Mouse (Mus musculus) midbrain, embryonic 15.5 days (tissue): Measurements from ENCODE around the gene Tmem41a. TPM values are rescaled to one million over a fixed set of nuclear protein-coding genes. Genes with fewer than 3 reads are reported as not detected.
"Not testable (repeated sequence)": the region's sequence is repeated elsewhere in the genome, so short reads cannot be mapped to it uniquely, and the experiment has no call there.

Source experiments
- ATAC-seq: fragments of 200-750 bp; cut with Nextera tagmentation; replicated peaks from 2 replicates; pipeline ENCODE4 v1.8.0; 2017; ENCODE audit warnings: moderate TSS enrichment
- H3K27ac ChIP-seq: fragments of 300-500 bp; sonication (generic); 2 replicates; pipeline ENCODE4 v1.5.1; 2015; ENCODE audit warnings: mild to moderate bottlenecking, inconsistent platforms
- H3K27me3 ChIP-seq: fragments of 300-500 bp; sonication (generic); replicated peaks from 2 replicates; pipeline ENCODE4 v1.6.1; 2015; ENCODE audit warnings: inconsistent platforms
- H3K36me3 ChIP-seq: fragments of 300-500 bp; sonication (generic); replicated peaks from 2 replicates; pipeline ENCODE4 v1.6.1; 2015; ENCODE audit warnings: inconsistent platforms
- H3K4me1 ChIP-seq: fragments of 300-500 bp; sonication (generic); 2 replicates; pipeline ENCODE4 v1.6.1; 2015; ENCODE audit warnings: inconsistent platforms
- H3K4me2 ChIP-seq: fragments of 300-500 bp; sonication (generic); 2 replicates; pipeline ENCODE4 v1.6.1; 2015; ENCODE audit warnings: inconsistent platforms, mild to moderate bottlenecking, moderate library complexity
- H3K4me3 ChIP-seq: fragments of 300-500 bp; sonication (generic); 2 replicates; pipeline ENCODE4 v1.5.1; 2015; ENCODE audit warnings: mild to moderate bottlenecking, inconsistent platforms
- H3K9ac ChIP-seq: fragments of 300-500 bp; sonication (generic); 2 replicates; pipeline ENCODE4 v1.6.1; 2015; ENCODE audit warnings: mild to moderate bottlenecking, inconsistent platforms
- H3K9me3 ChIP-seq: fragments of 300-500 bp; sonication (generic); 2 replicates; pipeline ENCODE4 v1.6.1; 2016; ENCODE audit warnings: inconsistent platforms
- WGBS: fragments of 180-500 bp; shearing (Covaris S2); methylation state at CpG from one replicate; pipeline ENCODE4 v1.1.7; 2015; ENCODE audit warnings: mixed read lengths; 5-methylcytosine and 5-hydroxymethylcytosine counted together
- polyA plus RNA-seq: library from polyadenylated mRNA; unstranded; fragments of >200 nt; fragmentation: Nextera tagmentation; extraction: Ambion mirVana; gene quantifications from 2 replicates; pipeline ENCODE4 v1.2.1, GENCODE M21; 2015

Tmem41a gene
- polyA plus RNA-seq, 1 experiment from 2014 or later = 40.5 TPM

DNA sequence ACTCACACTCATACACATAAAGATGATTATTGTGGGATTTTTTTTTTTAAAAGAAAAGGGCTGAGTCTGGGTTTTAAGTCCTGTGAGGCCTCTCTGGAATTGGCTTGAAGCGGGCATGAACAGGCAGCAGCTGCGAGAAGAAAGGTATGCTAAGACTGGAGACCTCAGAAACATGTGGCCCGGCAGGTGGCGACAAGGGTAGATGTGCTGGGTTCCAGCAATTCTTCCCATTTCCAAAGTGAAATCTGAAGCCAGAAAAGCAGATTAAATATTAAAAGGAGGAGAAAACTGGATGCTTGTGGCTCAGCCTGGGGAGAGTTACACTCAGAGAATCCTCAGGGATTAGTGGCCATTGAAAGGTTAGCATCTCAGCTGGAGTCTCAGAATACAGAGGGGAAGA is 24.1 kb upstream of the Tmem41a start:
- Histone ChIP-seq H3K4me2 (no peak overlapping the region), H3K36me3 (no peaks in the 10 kb centered on the region), H3K27ac (no peak overlapping the region), H3K27me3 (0 out of 2 replicates have a peak, but pooled peaks cover 3% of the 10 kb centered on the region), H3K9ac (no peak overlapping the region), H3K9me3 (no peaks in the 10 kb centered on the region), H3K4me3 (no peak overlapping the region), H3K4me1 (peaks cover 7% of the 10 kb centered on the region)
- no peak for ATAC-seq
- 44% methylated on average over 4 of the region's 4 CpGs for WGBS

DNA sequence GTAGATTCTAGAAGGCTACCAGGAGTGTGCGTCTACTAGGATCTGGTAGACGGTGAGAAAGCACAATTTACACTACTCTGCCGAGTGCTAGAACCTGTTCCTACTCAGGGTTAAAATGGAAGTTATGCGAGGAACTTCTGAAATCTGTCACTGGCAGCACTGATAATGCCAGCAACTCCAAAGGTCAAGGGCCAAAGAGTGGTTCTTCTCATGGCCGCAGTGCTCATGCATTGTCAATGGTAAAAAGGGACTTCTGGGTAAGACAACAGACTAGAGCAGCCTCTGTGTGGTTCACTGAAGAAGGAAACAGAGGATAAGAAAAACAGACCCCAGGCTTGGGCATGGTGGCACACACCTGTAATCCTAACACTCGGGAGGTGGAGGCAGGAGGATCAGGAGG is 23.2 kb upstream of the Tmem41a start:
- no peak overlapping the region for H3K4me2 ChIP-seq
- no peaks in the 10 kb centered on the region for H3K36me3 ChIP-seq
- no peak overlapping the region for H3K4me3 ChIP-seq
- 89% methylated on average over 6 of the region's 6 CpGs for WGBS
- no peaks in the 10 kb centered on the region for H3K27me3 ChIP-seq
- no peaks in the 10 kb centered on the region for H3K4me1 ChIP-seq
- no peak overlapping the region for H3K9ac ChIP-seq
- no peaks in the 10 kb centered on the region for H3K9me3 ChIP-seq
- H3K27ac ChIP-seq = no peak overlapping the region
- ATAC-seq = no peak

DNA sequence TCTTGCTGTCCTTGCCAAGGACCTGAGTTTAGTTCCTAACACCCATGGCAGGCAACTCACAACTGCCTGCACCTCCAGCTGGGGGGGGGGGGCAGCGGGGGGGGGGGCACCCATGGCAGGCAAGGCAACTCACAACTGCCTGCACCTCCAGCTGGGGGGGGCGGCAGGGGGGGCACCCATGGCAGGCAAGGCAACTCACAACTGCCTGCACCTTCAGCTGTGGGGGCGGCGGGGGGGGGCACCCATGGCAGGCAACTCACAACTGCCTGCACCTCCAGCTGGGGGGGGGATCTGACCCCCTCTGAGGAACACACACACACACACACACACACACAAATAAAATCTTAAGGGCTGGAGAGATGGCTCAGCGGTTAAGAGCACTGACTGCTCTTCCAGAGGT is 22.5 kb upstream of the Tmem41a start:
- Histone ChIP-seq H3K4me3 (no peak overlapping the region), H3K9me3 (no peaks in the 10 kb centered on the region), H3K4me1 (no peaks in the 10 kb centered on the region), H3K27ac (no peak overlapping the region), H3K27me3 (no peaks in the 10 kb centered on the region), H3K9ac (no peak overlapping the region), H3K4me2 (no peak overlapping the region), H3K36me3 (no peaks in the 10 kb centered on the region)
- no peak for ATAC-seq
- 74% methylated on average over 5 of the region's 5 CpGs for WGBS

DNA sequence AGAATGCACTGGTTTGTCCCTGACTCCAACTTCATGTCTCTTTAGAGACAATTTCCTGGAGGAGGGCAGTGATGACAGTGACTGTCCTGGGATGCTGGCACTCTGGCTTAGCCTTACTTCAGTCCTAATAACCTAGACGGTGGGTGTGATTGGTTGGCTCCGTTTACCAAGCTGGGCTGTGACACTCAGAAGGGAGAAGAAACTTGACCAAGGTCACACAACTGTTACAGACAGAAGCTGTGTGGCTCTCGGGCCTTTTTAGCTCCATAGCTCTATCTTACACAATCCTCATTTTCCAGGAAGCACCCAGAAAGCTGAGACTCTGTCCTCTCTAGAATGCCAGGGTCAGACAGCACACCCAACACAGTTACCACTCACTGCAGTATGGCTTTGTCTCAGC is 18.2 kb upstream of the Tmem41a start:
- no peak for ATAC-seq
- no peaks in the 10 kb centered on the region for H3K27me3 ChIP-seq
- no peak overlapping the region for H3K4me2 ChIP-seq
- H3K36me3 ChIP-seq = no peaks in the 10 kb centered on the region
- no peak overlapping the region for H3K4me3 ChIP-seq
- no peaks in the 10 kb centered on the region for H3K4me1 ChIP-seq
- no peaks in the 10 kb centered on the region for H3K9me3 ChIP-seq
- WGBS = 88% methylated on average over 3 of the region's 3 CpGs
- no peak overlapping the region for H3K9ac ChIP-seq
- no peak overlapping the region for H3K27ac ChIP-seq

DNA sequence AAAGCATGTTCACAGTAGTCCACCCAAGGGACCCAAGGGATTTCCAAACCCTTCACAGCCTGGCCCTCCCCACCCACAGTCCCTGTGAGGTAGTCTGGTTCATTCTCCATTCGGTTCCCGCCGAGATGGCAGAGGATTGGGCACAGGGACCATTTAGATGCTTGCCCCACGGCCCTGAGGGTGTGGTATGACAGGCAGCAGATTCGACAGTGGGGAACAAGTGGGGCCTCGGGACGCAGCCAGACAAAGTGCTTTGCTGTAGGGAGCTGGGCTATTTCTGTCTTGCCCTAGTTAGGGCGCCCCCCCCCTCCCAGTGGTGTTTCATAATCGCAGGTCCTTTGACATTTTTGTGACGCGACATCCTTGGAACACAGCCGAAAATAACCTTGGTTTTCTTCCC is 8.2 kb upstream of the Tmem41a start:
- Histone ChIP-seq H3K9ac (no peak overlapping the region), H3K4me2 (no peak overlapping the region), H3K4me1 (no peaks in the 10 kb centered on the region), H3K9me3 (no peaks in the 10 kb centered on the region), H3K27me3 (no peaks in the 10 kb centered on the region), H3K27ac (no peak overlapping the region), H3K4me3 (no peak overlapping the region), H3K36me3 (no peaks in the 10 kb centered on the region)
- 82% methylated on average over 12 of the region's 12 CpGs for WGBS
- ATAC-seq = no peak

DNA sequence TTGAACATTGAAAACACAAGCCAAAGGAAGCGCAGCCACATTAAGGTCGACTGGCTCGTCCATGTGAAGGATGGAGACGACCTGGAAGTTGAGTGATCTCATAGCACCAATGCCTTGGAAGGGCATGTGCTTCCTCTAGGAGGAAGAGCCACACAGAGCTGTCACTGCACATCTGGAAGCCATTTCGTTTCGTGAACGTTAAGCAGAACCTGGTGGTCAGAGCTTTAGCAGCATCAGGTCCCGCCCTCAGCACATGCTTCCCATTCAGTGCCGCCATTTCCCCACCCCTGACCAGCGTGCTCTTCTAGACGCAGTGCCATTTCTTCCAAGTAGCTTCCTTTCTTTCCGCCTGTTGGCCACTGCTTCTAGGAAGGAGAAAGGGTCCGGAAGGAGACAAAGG is 18.9 kb downstream of the Tmem41a start:
- Histone ChIP-seq H3K27ac (no peak overlapping the region), H3K9ac (no peak overlapping the region), H3K27me3 (no peaks in the 10 kb centered on the region), H3K4me2 (no peak overlapping the region), H3K4me1 (no peaks in the 10 kb centered on the region), H3K9me3 (no peaks in the 10 kb centered on the region), H3K36me3 (peaks cover 33% of the 10 kb centered on the region), H3K4me3 (no peak overlapping the region)
- no peak for ATAC-seq
- WGBS = 91% methylated on average over 13 of the region's 13 CpGs

DNA sequence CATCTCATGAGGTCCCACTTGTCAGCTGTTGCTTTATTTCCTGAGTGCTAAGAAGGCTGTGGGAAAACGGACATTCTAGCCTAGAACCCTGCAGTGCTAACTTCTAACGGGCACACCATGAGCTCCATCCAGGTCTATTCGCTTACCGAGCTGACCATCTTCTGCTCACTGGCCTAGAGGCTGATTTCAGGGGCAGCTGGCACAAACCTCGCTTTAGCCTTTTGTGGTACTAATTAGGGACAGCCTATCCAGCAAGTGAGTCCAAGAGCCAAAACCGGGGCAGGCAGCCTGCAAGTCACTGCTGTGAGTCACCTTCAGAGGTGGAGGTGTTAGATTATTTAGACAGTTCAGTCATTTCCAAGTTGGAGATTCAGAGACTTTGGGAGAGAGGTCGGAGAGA is 30.7 kb downstream of the Tmem41a start:
- 86% methylated on average over 7 of the region's 7 CpGs for WGBS
- Histone ChIP-seq H3K27me3 (no peaks in the 10 kb centered on the region), H3K27ac (no peak overlapping the region), H3K4me3 (no peak overlapping the region), H3K36me3 (peaks cover 21% of the 10 kb centered on the region), H3K4me1 (no peaks in the 10 kb centered on the region), H3K4me2 (no peak overlapping the region), H3K9me3 (no peaks in the 10 kb centered on the region), H3K9ac (no peak overlapping the region)
- ATAC-seq = no peak

DNA sequence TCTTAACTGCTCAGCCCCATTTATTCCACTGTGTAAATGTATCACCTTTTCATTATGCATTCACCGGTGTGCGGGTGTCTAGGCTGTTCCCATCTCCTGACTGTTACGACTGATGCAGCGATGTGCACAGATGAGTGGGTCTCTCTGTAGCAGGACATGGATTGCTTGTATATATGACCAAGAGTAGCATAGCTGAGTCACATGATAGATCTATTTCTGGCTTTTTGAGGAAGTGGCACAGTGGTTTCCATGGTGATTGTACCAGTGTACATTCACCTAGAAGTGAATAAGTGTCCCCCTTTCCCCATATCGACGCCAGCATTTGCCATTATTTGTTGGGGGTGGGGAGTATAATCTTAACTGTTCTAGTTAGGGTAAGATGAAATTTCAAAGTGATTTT is 34.0 kb downstream of the Tmem41a start:
- no peak overlapping the region for H3K4me3 ChIP-seq
- H3K9ac ChIP-seq = no peak overlapping the region
- H3K9me3 ChIP-seq = no peaks in the 10 kb centered on the region
- 86% methylated on average over 6 of the region's 6 CpGs for WGBS
- no peaks in the 10 kb centered on the region for H3K27me3 ChIP-seq
- H3K27ac ChIP-seq = no peak overlapping the region
- H3K36me3 ChIP-seq = peaks cover 30% of the 10 kb centered on the region
- no peak overlapping the region for H3K4me2 ChIP-seq
- no peak; the same call in 1 of the 2 replicates for ATAC-seq
- no peaks in the 10 kb centered on the region for H3K4me1 ChIP-seq

DNA sequence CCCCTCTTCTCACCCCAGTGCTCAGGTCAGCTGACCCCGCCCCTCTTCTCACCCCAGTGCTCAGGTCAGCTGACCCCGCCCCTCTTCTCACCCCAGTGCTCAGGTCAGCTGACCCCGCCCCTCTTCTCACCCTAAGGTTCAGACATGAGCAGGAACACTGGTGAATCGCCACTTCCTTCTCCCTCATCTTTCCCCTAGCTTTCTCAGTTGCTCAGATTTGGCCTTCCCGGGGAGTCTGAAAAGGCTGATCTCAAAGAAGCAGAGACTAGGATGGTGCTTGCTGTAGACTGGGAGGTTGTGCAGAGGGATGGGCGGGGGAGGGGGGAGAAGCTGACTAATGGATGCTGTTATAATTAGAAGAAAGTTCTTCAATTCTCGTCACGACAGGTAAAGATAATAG is 38.4 kb downstream of the Tmem41a start:
- not testable (repeated sequence) for ATAC-seq, H3K9me3 ChIP-seq, H3K4me1 ChIP-seq, H3K27me3 ChIP-seq, H3K9ac ChIP-seq, H3K4me3 ChIP-seq, H3K27ac ChIP-seq, H3K4me2 ChIP-seq
- 35% methylated on average over 7 of the region's 8 CpGs for WGBS
- peaks cover 18% of the 10 kb centered on the region; the same call in 1 of the 2 replicates for H3K36me3 ChIP-seq

DNA sequence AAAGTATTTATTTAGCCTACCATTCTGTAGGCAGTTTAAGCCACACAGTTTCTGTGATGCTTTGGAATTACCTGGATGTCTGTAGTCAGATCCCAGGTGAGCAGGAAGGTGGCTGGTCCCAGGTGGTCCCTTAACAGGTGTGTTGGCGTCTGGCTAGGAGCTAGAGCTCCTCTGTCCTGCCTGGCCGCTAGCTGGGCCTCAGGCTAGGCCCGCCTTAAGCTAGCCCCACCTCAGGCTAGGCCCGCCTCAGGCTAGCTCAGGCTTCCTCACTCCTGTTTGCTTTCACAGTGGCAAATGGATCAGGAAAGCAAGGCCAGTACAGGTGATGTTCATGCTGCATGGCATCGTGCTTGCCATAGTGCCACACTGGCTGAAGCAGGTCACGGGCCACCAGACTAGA is 40.5 kb downstream of the Tmem41a start:
- Histone ChIP-seq H3K27ac (no peak overlapping the region), H3K9me3 (no peaks in the 10 kb centered on the region), H3K27me3 (no peaks in the 10 kb centered on the region), H3K36me3 (peaks cover 18% of the 10 kb centered on the region; the same call in 1 of the 2 replicates), H3K4me3 (no peak overlapping the region), H3K4me2 (no peak overlapping the region), H3K4me1 (no peaks in the 10 kb centered on the region), H3K9ac (no peak overlapping the region)
- WGBS = 94% methylated on average over 6 of the region's 6 CpGs
- no peak for ATAC-seq

DNA sequence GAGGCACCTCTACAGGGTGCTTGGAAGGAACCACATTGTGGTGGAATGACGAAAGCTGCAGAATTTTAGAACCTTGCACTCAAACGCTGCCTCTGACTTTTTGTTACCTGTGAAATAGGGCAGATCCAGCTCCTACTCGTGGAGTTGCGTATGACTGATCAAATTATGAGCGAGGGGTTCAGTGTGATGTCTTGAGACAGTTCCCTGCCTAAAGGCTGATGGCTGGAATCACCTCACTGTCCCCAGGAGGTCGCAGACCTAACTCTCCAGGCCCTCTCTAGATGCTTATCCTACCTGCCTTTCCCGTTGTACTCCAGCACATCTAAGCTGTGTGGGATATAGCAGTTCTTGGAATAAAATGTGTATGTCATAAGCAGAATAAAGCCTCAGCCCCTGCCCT is 41.4 kb downstream of the Tmem41a start:
- no peak overlapping the region for H3K4me3 ChIP-seq
- no peak overlapping the region for H3K27ac ChIP-seq
- 93% methylated on average over 7 of the region's 7 CpGs for WGBS
- no peak overlapping the region for H3K4me2 ChIP-seq
- H3K9me3 ChIP-seq = no peaks in the 10 kb centered on the region
- H3K4me1 ChIP-seq = no peaks in the 10 kb centered on the region
- no peaks in the 10 kb centered on the region for H3K27me3 ChIP-seq
- no peak overlapping the region for H3K9ac ChIP-seq
- peaks cover 16% of the 10 kb centered on the region; the same call in 1 of the 2 replicates for H3K36me3 ChIP-seq
- no peak for ATAC-seq

DNA sequence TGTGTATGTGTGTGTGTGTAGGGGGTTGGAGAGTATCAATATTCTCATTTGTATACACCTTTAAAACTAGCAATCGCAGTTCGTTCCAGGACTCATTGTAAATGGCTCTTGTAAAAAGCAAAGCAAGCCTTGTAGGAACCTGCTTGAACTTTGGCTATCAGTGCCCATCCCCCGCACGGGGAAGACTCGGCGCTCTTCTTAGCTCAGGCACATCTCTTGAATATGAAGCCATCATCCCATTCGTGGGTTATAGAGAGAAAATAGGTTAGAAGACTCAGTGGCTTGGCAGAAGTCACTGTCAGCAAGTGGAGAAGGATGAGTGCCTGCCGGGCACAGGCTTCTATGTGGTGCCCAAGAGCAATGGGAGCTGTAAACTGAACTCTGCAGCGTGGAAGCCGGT is 42.7 kb downstream of the Tmem41a start:
- no peak overlapping the region for H3K9ac ChIP-seq
- H3K9me3 ChIP-seq = no peaks in the 10 kb centered on the region
- peaks cover 14% of the 10 kb centered on the region; the same call in 1 of the 2 replicates for H3K36me3 ChIP-seq
- H3K4me1 ChIP-seq = no peaks in the 10 kb centered on the region
- no peak overlapping the region for H3K4me3 ChIP-seq
- no peak overlapping the region for H3K4me2 ChIP-seq
- H3K27me3 ChIP-seq = no peaks in the 10 kb centered on the region
- H3K27ac ChIP-seq = no peak overlapping the region
- 89% methylated on average over 10 of the region's 10 CpGs for WGBS
- ATAC-seq = no peak

DNA sequence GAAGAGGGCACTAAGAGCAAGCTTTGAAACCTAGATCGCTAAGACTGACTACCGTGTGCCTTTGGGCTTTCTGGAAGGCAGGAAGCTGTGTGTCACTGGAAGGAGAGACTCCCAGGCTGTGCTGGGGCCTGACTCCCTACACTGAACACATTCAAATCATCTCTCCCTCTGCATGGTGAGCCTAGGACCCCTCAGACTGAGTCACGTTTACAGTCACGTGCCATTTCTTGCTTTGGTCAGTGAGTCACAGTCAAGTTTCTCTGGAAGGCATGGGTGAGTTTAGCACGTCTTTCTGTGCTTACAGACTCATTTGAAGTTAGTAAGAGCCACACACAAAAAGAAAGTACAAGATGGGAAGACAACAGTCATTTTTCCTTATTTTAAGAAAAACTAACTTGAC is 46.1 kb downstream of the Tmem41a start:
- Histone ChIP-seq H3K4me2 (no peak overlapping the region), H3K36me3 (0 out of 2 replicates have a peak, but pooled peaks cover 6% of the 10 kb centered on the region), H3K9ac (no peak overlapping the region), H3K4me3 (no peak overlapping the region), H3K27ac (no peak overlapping the region), H3K9me3 (no peaks in the 10 kb centered on the region), H3K4me1 (no peaks in the 10 kb centered on the region), H3K27me3 (no peaks in the 10 kb centered on the region)
- ATAC-seq = no peak
- WGBS = 82% methylated on average over 5 of the region's 5 CpGs
